Mouse (Mus musculus) neutrophil, adult 5-6 weeks (primary cell): Measurements from ENCODE around the gene Dapp1. TPM values are rescaled to one million over a fixed set of nuclear protein-coding genes. Genes with fewer than 3 reads are reported as not detected.
"Not testable (repeated sequence)": the region's sequence is repeated elsewhere in the genome, so short reads cannot be mapped to it uniquely, and the experiment has no call there.

Source experiments
- ATAC-seq: fragments of 151-379, 151-347 bp; 2 replicates; pipeline ENCODE4 v1.8.0; 2017; ENCODE audit warnings: mild to moderate bottlenecking, moderate TSS enrichment; ENCODE audit not compliant: insufficient number of reproducible peaks, poor library complexity, low FRiP score, severe bottlenecking; ENCODE audit errors: extremely low read depth
- total RNA-seq: library from RNA; stranded (forward); fragments of 200-1000 nt; gene quantifications from 2 replicates; pipeline ENCODE4 v1.2.3, GENCODE M21; 2017

The Dapp1 gene
- total RNA-seq, 1 experiment from 2014 or later: 108 TPM

DNA sequence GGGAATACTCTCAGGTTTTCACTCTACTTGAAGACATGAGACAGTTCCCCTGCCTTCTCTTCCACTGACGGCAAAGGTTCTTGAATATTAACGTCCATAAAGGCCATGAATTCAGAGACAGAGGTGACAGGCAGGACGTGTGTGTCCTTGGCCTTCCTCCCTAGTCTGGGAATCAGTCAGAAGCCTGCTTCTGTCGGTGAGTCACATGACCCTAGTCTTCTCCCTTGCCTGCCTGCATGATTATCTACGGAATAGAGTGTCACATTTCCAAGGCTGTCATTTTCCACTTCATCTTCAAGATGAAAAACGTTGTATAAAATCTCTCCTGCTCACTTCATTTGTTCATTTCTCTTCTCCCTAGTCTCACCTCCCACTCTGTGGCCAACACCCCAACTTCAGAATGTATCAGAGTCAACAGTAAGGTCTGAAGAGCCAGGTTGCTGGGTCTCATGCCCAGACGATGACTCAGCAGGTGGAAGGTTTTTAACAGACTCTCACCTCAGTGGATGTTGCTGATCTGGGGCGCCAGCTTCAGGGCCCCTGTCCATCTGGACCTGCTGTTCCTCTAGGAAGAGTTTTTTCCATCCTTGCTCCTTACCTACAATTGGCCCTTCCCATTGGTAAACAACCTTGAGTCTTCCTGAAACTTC is 19.5 kb downstream of the Dapp1 start:
- ATAC-seq: no peak

DNA sequence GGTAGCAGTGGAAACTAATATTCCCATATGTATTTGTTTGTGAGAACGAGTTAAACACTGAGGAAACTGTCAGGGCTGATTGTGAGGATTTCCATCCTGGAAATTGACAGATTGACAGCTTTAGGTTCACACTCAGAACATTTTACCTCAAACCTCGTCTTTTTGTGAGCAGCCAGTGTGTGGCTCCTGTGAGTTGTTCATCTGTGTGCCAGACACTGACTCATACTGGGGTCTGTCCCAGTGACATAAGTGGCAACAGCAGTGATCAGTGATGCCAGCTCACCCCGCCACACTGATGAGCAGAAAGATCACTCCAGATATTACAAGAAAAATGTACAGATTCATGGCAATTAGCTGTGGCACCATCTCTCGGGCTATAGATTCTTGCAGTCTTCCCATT is 21.9 kb downstream of the Dapp1 start:
- no peak for ATAC-seq

DNA sequence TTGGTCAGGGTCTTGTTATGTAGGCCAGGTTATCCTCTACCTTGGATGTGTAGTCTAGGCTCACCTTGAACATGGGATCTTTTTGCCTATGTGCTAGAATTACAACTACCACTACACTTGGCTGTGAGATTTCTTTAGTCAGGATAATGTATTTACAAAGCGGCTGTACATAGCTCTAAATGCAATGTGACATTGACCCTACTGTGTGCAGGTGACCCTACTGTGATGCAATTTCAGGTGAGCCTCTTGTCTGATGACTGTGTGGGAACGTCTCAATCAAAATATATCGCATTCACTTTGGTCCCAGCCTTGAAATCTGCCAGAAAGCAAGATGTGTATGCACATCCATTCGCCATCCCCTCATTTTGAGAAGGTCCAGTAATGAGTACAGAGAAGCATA is 23.0 kb downstream of the Dapp1 start:
- no peak for ATAC-seq

DNA sequence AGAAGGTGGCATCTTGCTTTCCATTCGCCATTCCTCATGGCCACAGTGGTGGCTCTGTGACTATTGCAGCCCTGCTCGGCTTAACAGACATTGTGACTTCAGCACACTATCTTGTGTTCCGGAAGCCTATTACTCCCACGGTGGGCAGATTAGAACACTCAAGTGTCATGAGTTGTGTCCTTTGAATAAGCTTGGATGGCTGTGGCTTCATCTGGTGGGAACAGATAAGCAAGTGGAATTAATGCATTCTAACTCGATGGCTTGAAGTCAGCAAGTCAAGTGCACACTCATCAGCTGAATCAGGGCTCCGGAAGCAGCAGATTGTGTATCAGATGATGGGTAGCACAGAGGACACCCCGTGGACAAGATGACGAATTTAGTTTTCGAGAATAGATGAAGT is 23.5 kb downstream of the Dapp1 start:
- ATAC-seq: no peak

GRCm38 (mm10) chr3:137955560-137956081 is 25.7 kb downstream of the Dapp1 start:
- no peak for ATAC-seq

- ATAC-seq: no peak
These were observed 27.0 kb downstream of the Dapp1 start for GRCm38 (mm10) chr3:137954256-137954916.

- ATAC-seq: peak; percentile 51
These were observed 28.1 kb downstream of the Dapp1 start for GRCm38 (mm10) chr3:137952914-137953880.

DNA sequence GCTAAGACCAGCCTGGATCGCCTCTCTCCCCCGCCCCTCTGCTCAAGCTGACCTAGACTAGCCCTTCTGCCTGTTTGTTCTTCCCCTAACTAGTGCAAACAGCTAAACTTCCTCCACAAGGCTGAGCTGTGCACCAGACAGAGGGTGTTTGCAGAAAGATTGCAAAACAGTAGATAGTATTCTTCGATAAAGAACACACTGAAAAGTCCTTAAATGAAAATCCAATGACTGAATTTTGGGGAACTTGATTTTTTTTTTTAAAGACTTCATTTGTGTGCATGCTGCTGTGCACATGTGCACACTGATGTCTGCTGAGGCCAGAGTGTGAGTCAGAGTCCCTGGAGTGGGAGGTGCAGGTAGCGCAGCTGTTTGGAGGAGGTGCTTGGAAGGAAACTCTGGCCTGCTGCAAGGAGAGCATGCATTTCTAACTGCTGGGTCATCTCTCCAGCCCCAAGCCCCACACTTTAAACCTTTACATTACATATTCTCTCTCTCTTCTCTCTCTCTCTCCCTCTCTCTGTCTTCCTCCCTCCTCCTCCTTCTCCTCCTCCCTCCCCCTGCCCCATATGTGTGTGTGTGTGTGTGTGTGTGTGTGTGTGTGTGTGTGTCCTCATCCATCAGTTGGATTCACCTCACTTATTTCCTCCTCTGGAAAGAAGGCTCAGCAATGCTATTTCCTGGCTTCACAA is 29.0 kb downstream of the Dapp1 start:
- ATAC-seq: peak; percentile 78

DNA sequence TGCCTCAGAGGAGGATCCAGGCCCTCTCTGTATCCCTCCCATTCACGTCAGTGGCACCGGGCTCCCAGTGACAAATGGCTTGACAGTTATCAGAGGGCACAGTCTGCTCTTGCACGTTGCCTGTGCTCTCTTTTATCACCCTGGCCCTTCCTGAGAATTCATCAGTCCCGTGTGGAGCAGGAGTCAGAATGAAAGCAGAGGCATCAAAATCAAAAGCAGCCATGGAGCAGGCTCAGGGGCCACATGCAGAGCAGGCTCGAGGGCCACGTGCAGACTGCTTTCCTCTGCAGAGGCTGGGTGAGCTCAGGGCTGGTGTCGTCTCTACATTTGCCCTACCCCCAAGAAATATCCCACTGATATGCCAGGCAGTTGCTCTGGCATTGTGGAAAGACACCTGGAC is 29.5 kb downstream of the Dapp1 start:
- no peak for ATAC-seq

GRCm38 (mm10) chr3:137951302-137951701 is 30.0 kb downstream of the Dapp1 start:
- ATAC-seq: not testable (repeated sequence)

DNA sequence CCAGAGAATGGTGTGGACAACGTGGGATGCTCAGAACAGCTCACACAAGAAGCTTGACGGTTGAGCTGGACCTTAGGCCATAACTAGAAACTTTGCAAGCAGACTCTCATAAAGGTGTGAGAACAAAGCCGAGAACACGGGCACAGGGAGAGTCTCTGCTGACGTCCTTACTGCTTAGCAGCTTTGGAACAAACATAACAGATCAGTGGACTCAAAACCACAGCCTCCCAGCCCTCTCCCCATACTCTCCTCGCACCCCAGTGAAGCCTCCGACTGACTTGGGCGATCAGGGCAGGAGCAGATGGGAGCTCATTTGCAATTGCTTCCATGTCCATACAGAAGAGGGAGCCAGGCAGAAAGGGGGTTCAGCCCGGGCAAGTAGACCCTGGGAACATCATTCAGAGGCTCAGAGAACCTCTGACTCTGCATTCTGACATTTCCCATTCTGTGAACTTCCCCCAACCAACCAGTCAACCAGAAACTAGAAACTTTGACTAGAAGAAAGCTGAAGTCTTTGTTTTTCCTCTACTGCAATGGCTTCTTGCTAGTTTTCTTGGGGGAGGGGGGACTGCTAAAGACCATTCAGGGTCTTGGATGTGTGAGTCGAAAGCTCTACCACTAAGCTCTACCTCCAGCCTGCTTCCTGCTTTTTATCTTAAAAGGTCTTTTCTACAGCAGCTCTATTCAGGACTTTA is 31.0 kb downstream of the Dapp1 start:
- ATAC-seq: no peak

DNA sequence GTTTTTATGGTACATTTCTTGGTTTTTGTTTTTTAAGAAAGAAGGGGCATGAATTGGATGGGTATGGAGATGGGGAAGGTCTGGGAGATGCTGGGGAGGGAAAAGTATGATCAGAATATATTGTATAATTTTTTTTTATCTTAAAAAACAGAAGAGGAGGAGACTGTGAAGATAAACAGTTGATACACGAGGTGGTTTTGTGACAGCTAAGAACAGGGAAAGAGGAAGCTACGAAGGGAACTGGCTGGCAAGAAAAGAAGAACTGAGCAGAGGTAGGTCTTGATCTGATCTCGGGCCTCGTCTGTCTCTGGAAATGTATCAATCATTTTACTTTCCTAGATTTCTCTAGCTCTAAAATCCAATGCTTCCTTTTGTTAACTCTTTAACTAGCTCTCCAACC is 33.8 kb downstream of the Dapp1 start:
- ATAC-seq: peak; percentile 57

GRCm38 (mm10) chr3:137946827-137947226 is 34.5 kb downstream of the Dapp1 start:
- peak; percentile 20 for ATAC-seq

DNA sequence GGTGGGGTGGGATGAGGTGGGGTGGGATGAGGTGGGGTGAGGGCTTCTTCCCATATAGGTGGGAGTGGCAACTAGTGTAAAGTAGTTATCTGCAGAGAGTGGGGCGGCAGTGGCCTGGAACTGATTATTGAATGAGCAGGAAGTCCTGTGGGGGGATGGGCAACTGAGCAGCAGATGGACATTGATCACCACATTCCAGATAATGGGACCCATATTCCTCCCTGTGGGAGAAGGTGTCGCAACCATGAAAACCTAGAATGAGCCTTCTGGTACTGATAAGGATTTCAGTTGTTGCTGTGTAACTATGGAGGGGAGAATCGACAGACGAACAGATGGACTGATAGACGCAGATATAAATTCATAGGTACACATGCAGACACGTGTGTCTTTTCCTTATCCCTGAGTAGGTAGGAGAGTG is 37.6 kb downstream of the Dapp1 start:
- no peak for ATAC-seq

DNA sequence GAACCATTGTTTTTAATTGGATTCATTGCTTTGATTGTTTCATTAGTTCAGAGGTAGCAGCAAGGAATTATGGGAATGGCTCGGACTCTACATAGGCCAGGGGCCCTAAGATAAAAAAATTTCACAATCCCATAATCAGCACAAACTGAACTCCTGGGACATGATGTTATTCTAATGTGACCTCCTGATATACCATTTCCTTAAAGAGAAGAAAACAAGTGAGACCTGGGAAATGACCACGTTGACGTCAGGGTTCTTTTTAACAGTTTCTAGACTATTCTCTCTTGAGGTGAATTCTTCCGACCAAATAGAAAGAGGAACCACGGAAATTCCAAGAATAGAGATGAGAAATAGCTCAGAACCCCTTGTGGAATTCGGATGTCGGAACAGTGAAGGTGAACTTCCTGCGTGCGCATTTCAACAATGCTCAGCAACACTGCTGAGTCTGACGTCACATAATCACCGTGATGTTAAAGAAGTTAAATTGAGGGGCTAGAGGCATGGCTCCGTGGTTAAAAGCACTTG is 39.2 kb downstream of the Dapp1 start:
- no peak for ATAC-seq

DNA sequence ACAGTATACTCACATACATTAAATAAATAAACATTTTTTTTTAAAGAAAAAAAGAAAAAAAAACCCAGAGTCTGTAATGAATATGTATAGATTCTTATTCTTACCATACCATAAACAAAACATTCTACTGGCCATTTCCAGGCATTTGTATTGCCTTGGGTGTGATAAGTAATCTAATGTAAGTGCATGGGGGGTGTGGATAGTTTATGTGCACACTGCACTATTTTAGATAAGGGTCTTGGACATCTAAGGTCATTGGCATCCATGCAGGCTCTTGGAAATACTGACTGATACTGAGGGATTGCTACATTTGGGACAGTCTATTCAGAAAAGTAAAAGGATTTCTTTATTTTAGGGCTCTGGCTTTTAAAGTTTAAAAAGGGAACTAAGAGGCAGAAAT is 39.8 kb downstream of the Dapp1 start:
- no peak for ATAC-seq

GRCm38 (mm10) chr3:137940757-137941156 is 40.6 kb downstream of the Dapp1 start:
- ATAC-seq: no peak

DNA sequence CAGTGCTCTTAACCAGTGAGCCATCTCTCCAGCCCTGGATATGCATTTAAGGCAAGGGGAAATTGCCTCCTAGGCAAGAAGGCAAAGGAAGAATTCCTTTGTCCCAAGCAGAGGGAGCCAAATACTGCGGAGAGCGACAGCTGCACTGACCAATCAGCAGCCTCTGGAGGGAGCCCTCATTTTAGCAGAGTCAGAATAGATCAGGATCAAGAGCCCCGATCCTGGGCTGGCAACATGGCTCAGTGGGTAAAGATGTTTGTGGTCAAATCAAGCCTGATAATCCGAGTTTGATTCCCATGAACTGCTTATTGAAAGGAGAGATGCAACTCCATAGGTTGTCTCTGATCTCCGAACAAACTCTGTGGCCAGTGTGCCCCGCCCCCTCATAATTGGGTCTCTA is 42.7 kb downstream of the Dapp1 start:
- no peak for ATAC-seq
